Mouse (Mus musculus): ENCODE results near the gene Snx1. TPM values are rescaled to one million over a fixed set of nuclear protein-coding genes. Genes with fewer than 3 reads are reported as not detected.

Snx1 gene
- polyA plus RNA-seq, 1 experiment from 2014 or later: 64.8 TPM

GRCm38 (mm10) chr9:66068971-66069391, 57.4 kb downstream of the Snx1 start:
- Histone ChIP-seq H3K36me3 (replicated peaks) (peaks cover 38% of the 10 kb centered on the region), H3K9me3 (replicated peaks) (no peaks in the 10 kb centered on the region), H3K4me1 (replicated peaks) (peaks cover 54% of the 10 kb centered on the region), H3K4me3 (replicated peaks) (peak overlapping the region; percentile 82), H3K9ac (peak overlapping the region; percentile 90), H3K27ac (replicated peaks) (peak overlapping the region; percentile 81), H3K27me3 (peaks cover 36% of the 10 kb centered on the region), H3K4me2 (peak overlapping the region; percentile 82)
- peak; percentile 55 for ATAC-seq (ENCODE audit: insufficient read depth)
- WGBS (ENCODE audit: insufficient replicate concordance): 2% methylated on average over 30 of the region's 30 CpGs

GRCm38 (mm10) chr9:66068056-66068455, 58.3 kb downstream of the Snx1 start:
- Histone ChIP-seq H3K27ac (replicated peaks) (peak overlapping the region; percentile 81), H3K4me2 (peak overlapping the region; percentile 82), H3K4me3 (replicated peaks) (peak overlapping the region; percentile 82), H3K4me1 (replicated peaks) (peaks cover 54% of the 10 kb centered on the region), H3K36me3 (replicated peaks) (peaks cover 47% of the 10 kb centered on the region), H3K9me3 (replicated peaks) (no peaks in the 10 kb centered on the region), H3K9ac (peak overlapping the region; percentile 90), H3K27me3 (peaks cover 27% of the 10 kb centered on the region)
- WGBS (ENCODE audit: insufficient replicate concordance): 69% methylated on average over 4 of the region's 4 CpGs
- ATAC-seq (ENCODE audit: insufficient read depth): no peak

GRCm38 (mm10) chr9:66067542-66067941, 58.8 kb downstream of the Snx1 start:
- Histone ChIP-seq H3K27me3 (peaks cover 22% of the 10 kb centered on the region), H3K4me2 (peak overlapping the region; percentile 82), H3K9me3 (replicated peaks) (no peaks in the 10 kb centered on the region), H3K27ac (replicated peaks) (peak overlapping the region; percentile 81; the same call in 1 of the 2 replicates), H3K4me3 (replicated peaks) (peak overlapping the region; percentile 82), H3K36me3 (replicated peaks) (peaks cover 52% of the 10 kb centered on the region), H3K9ac (peak overlapping the region; percentile 90; the same call in 1 of the 2 replicates), H3K4me1 (replicated peaks) (peaks cover 56% of the 10 kb centered on the region)
- no peak for ATAC-seq (ENCODE audit: insufficient read depth)
- 51% methylated on average over 5 of the region's 5 CpGs for WGBS (ENCODE audit: insufficient replicate concordance)

- H3K4me3 ChIP-seq (replicated peaks): peak overlapping the region; percentile 82; the same call in 1 of the 2 replicates
- 86% methylated on average over 3 of the region's 3 CpGs for WGBS (ENCODE audit: insufficient replicate concordance)
Observed at GRCm38 (mm10) chr9:66066791-66067190, 59.6 kb downstream of the Snx1 start.

GRCm38 (mm10) chr9:66064316-66064715, 62.1 kb downstream of the Snx1 start:
- Histone ChIP-seq H3K9me3 (replicated peaks) (no peaks in the 10 kb centered on the region), H3K4me2 (no peak overlapping the region), H3K27me3 (peaks cover 17% of the 10 kb centered on the region; the same call in 1 of the 2 replicates), H3K27ac (replicated peaks) (peak overlapping the region; percentile 24; the same call in 1 of the 2 replicates), H3K4me3 (replicated peaks) (no peak overlapping the region), H3K4me1 (replicated peaks) (peaks cover 56% of the 10 kb centered on the region), H3K36me3 (replicated peaks) (peaks cover 65% of the 10 kb centered on the region), H3K9ac (no peak overlapping the region)
- whole genome bisulfite sequencing (ENCODE audit: insufficient replicate concordance): 95% methylated on average over 11 of the region's 11 CpGs
- ATAC-seq (ENCODE audit: insufficient read depth): no peak

More at GRCm38 (mm10) chr9:66066791-66067190, 59.6 kb downstream of the Snx1 start:
- Histone ChIP-seq H3K4me2 (peak overlapping the region; percentile 82; the same call in 1 of the 2 replicates), H3K27ac (replicated peaks) (no peak overlapping the region; the same call in 1 of the 2 replicates), H3K9ac (no peak overlapping the region), H3K36me3 (replicated peaks) (peaks cover 59% of the 10 kb centered on the region), H3K4me1 (replicated peaks) (peaks cover 60% of the 10 kb centered on the region), H3K27me3 (peaks cover 19% of the 10 kb centered on the region; the same call in 1 of the 2 replicates), H3K9me3 (replicated peaks) (no peaks in the 10 kb centered on the region)
- no peak for ATAC-seq (ENCODE audit: insufficient read depth)

GRCm38 (mm10) chr9:66063446-66063845, 62.9 kb downstream of the Snx1 start:
- H3K9me3 ChIP-seq (replicated peaks): no peaks in the 10 kb centered on the region
- H3K4me1 ChIP-seq (replicated peaks): peaks cover 56% of the 10 kb centered on the region
- no peak overlapping the region for H3K4me3 ChIP-seq (replicated peaks)
- ATAC-seq (ENCODE audit: insufficient read depth): no peak
- WGBS (ENCODE audit: insufficient replicate concordance): 89% methylated on average over 3 of the region's 3 CpGs
- H3K27me3 ChIP-seq: peaks cover 9% of the 10 kb centered on the region; the same call in 1 of the 2 replicates
- peak overlapping the region; percentile 24 for H3K27ac ChIP-seq (replicated peaks)
- H3K4me2 ChIP-seq: no peak overlapping the region
- H3K9ac ChIP-seq: no peak overlapping the region
- H3K36me3 ChIP-seq (replicated peaks): peaks cover 65% of the 10 kb centered on the region

- Histone ChIP-seq H3K4me1 (replicated peaks) (peaks cover 43% of the 10 kb centered on the region), H3K9ac (peak overlapping the region; percentile 96), H3K27ac (replicated peaks) (peak overlapping the region; percentile 91), H3K27me3 (no peaks in the 10 kb centered on the region), H3K36me3 (replicated peaks) (peaks cover 51% of the 10 kb centered on the region), H3K4me2 (peak overlapping the region; percentile 75), H3K9me3 (replicated peaks) (no peaks in the 10 kb centered on the region), H3K4me3 (replicated peaks) (peak overlapping the region; percentile 93)
- 89% methylated on average over 3 of the region's 3 CpGs for WGBS (ENCODE audit: insufficient replicate concordance)
- no peak for ATAC-seq (ENCODE audit: insufficient read depth)
Observed at GRCm38 (mm10) chr9:66061656-66062055, 64.7 kb downstream of the Snx1 start.

GRCm38 (mm10) chr9:66060986-66061385, 65.4 kb downstream of the Snx1 start:
- 24% methylated on average over 4 of the region's 4 CpGs for WGBS (ENCODE audit: insufficient replicate concordance)
- H3K9ac ChIP-seq: peak overlapping the region; percentile 96
- H3K36me3 ChIP-seq (replicated peaks): peaks cover 44% of the 10 kb centered on the region
- peak overlapping the region; percentile 91 for H3K27ac ChIP-seq (replicated peaks)
- ATAC-seq (ENCODE audit: insufficient read depth): no peak
- H3K4me3 ChIP-seq (replicated peaks): peak overlapping the region; percentile 93
- H3K27me3 ChIP-seq: no peaks in the 10 kb centered on the region
- peaks cover 36% of the 10 kb centered on the region for H3K4me1 ChIP-seq (replicated peaks)
- no peaks in the 10 kb centered on the region for H3K9me3 ChIP-seq (replicated peaks)
- H3K4me2 ChIP-seq: peak overlapping the region; percentile 75

GRCm38 (mm10) chr9:66060308-66060647, 66.1 kb downstream of the Snx1 start:
- Histone ChIP-seq H3K27me3 (no peaks in the 10 kb centered on the region), H3K4me2 (peak overlapping the region; percentile 75), H3K4me3 (replicated peaks) (peak overlapping the region; percentile 93), H3K9ac (peak overlapping the region; percentile 96), H3K9me3 (replicated peaks) (no peaks in the 10 kb centered on the region), H3K27ac (replicated peaks) (peak overlapping the region; percentile 91), H3K36me3 (replicated peaks) (peaks cover 37% of the 10 kb centered on the region), H3K4me1 (replicated peaks) (peaks cover 36% of the 10 kb centered on the region)
- under 1% methylated on average over 20 of the region's 20 CpGs for WGBS (ENCODE audit: insufficient replicate concordance)
- ATAC-seq (ENCODE audit: insufficient read depth): peak; percentile 48

- 2% methylated on average over 51 of the region's 51 CpGs for whole genome bisulfite sequencing (ENCODE audit: insufficient replicate concordance)
- peaks cover 36% of the 10 kb centered on the region for H3K4me1 ChIP-seq (replicated peaks)
- peak within 1 kb of the TSS; percentile 90 for H3K4me2 ChIP-seq
- no peaks in the 10 kb centered on the region for H3K27me3 ChIP-seq
- H3K9ac ChIP-seq: peak within 1 kb of the TSS; percentile 96
- H3K4me3 ChIP-seq (replicated peaks): peak within 1 kb of the TSS; percentile 93
- peaks cover 33% of the 10 kb centered on the region for H3K36me3 ChIP-seq (replicated peaks)
- ATAC-seq (ENCODE audit: insufficient read depth): peak; percentile 96
- H3K27ac ChIP-seq (replicated peaks): peak within 1 kb of the TSS; percentile 91
- H3K9me3 ChIP-seq (replicated peaks): no peaks in the 10 kb centered on the region
Observed at GRCm38 (mm10) chr9:66059583-66060307, 66.6 kb downstream of the Snx1 start, which contains the start of gene Ppib. Gene Ppib, plus strand, starts transcription at chr9:66060222.

- no peak for ATAC-seq (ENCODE audit: insufficient read depth)
- Histone ChIP-seq H3K4me1 (replicated peaks) (peaks cover 6% of the 10 kb centered on the region; the same call in 1 of the 2 replicates), H3K9me3 (replicated peaks) (0 out of 2 replicates have a peak, but pooled peaks cover 7% of the 10 kb centered on the region), H3K27ac (replicated peaks) (no peak overlapping the region), H3K4me3 (replicated peaks) (no peak overlapping the region), H3K4me2 (no peak overlapping the region), H3K9ac (no peak overlapping the region), H3K36me3 (replicated peaks) (no peaks in the 10 kb centered on the region), H3K27me3 (no peaks in the 10 kb centered on the region)
- 46% methylated on average over 1 of the region's 1 CpGs for WGBS (ENCODE audit: insufficient replicate concordance)
Observed at GRCm38 (mm10) chr9:66053620-66054019, 72.8 kb downstream of the Snx1 start.

Measured in liver, embryonic 15.5 days (tissue).